Comparison of ENCODE assay signal across 1 mouse cellular context in genomic region chr2:25506964-25507363, GRCm38 (mm10).
TF ChIP-seq lines count a peak whose summit lies in the region.

No protein-coding gene starts in this region.

TF ChIP-seq in myocyte, 11 proteins besides CTCF, POLR2A, EP300 and RAD21:
- TF ChIP-seq SRF (IDR thresholded peaks at IDR 0.05; ENCODE audit: control insufficient read depth, insufficient read length, low read depth) (no peak), CEBPB (IDR thresholded peaks at IDR 0.05; ENCODE audit: insufficient read depth, poor library complexity, severe bottlenecking) (no peak), POLR2AphosphoS2 (IDR thresholded peaks at IDR 0.05; ENCODE audit: insufficient read length, low read depth) (peak; percentile 53), E2F4 (IDR thresholded peaks at IDR 0.05; ENCODE audit: insufficient read depth) (no peak), MYOD1 (IDR thresholded peaks at IDR 0.05; ENCODE audit: control insufficient read depth in 1 of 3, insufficient read length in 2 of 3, low read depth in 2 of 3) (no peak)
